Mouse (Mus musculus): ENCODE results near the gene Yipf2. TPM values are rescaled to one million over a fixed set of nuclear protein-coding genes. Genes with fewer than 3 reads are reported as not detected.
A peak's percentile ranks its signal among the peaks of the same experiment; 100 is the strongest.

The Yipf2 gene
- polyA plus RNA-seq, 1 experiment from 2014 or later, result 34.0 TPM

- Histone ChIP-seq H3K9me3 (replicated peaks; ENCODE audit: control insufficient read depth, low read length) (no peaks in the 10 kb centered on the region), H3K9ac (ENCODE audit: low read length) (no peak overlapping the region), H3K36me3 (ENCODE audit: control insufficient read depth, insufficient read depth, low read length) (no peaks in the 10 kb centered on the region), H3K27ac (ENCODE audit: low read length) (peak overlapping the region; percentile 60), H3K27me3 (ENCODE audit: control insufficient read depth, insufficient read depth, low read length) (no peaks in the 10 kb centered on the region), H3K4me2 (ENCODE audit: low read depth, low read length) (no peak overlapping the region), H3K4me1 (ENCODE audit: control insufficient read depth, insufficient read depth, low read length) (peaks cover 17% of the 10 kb centered on the region; the same call in 1 of the 2 replicates), H3K4me3 (replicated peaks; ENCODE audit: low read length) (no peak overlapping the region)
- ATAC-seq (ENCODE audit: insufficient read depth, low FRiP score), result no peak
- 60% methylated on average over 4 of the region's 4 CpGs for WGBS
Measured at GRCm38 (mm10) chr9:21620229-21620628, 27.6 kb upstream of the Yipf2 start.

- H3K9me3 ChIP-seq (replicated peaks; ENCODE audit: control insufficient read depth, low read length), result no peaks in the 10 kb centered on the region
- 4% methylated on average over 10 of the region's 10 CpGs for WGBS
- H3K4me3 ChIP-seq (replicated peaks; ENCODE audit: low read length), result peak overlapping the region; percentile 74
- peaks cover 11% of the 10 kb centered on the region; the same call in 1 of the 2 replicates for H3K4me1 ChIP-seq (ENCODE audit: control insufficient read depth, insufficient read depth, low read length)
- no peak for ATAC-seq (ENCODE audit: insufficient read depth, low FRiP score)
- peak overlapping the region; percentile 92 for H3K9ac ChIP-seq (ENCODE audit: low read length)
- H3K36me3 ChIP-seq (ENCODE audit: control insufficient read depth, insufficient read depth, low read length), result no peaks in the 10 kb centered on the region
- H3K4me2 ChIP-seq (ENCODE audit: low read depth, low read length), result peak overlapping the region; percentile 73
- no peaks in the 10 kb centered on the region for H3K27me3 ChIP-seq (ENCODE audit: control insufficient read depth, insufficient read depth, low read length)
- peak overlapping the region; percentile 97 for H3K27ac ChIP-seq (ENCODE audit: low read length)
Measured at GRCm38 (mm10) chr9:21617066-21617465, 24.4 kb upstream of the Yipf2 start.

GRCm38 (mm10) chr9:21616232-21616781 is 23.7 kb upstream of the Yipf2 start:
- peak; percentile 66 for ATAC-seq (ENCODE audit: insufficient read depth, low FRiP score)
- peak overlapping the region; percentile 73 for H3K4me2 ChIP-seq (ENCODE audit: low read depth, low read length)
- under 1% methylated on average over 57 of the region's 57 CpGs for WGBS
- H3K4me1 ChIP-seq (ENCODE audit: control insufficient read depth, insufficient read depth, low read length), result peaks cover 11% of the 10 kb centered on the region; the same call in 1 of the 2 replicates
- H3K9ac ChIP-seq (ENCODE audit: low read length), result peak overlapping the region; percentile 92
- peak overlapping the region; percentile 97 for H3K27ac ChIP-seq (ENCODE audit: low read length)
- H3K9me3 ChIP-seq (replicated peaks; ENCODE audit: control insufficient read depth, low read length), result no peaks in the 10 kb centered on the region
- H3K27me3 ChIP-seq (ENCODE audit: control insufficient read depth, insufficient read depth, low read length), result no peaks in the 10 kb centered on the region
- no peaks in the 10 kb centered on the region for H3K36me3 ChIP-seq (ENCODE audit: control insufficient read depth, insufficient read depth, low read length)
- H3K4me3 ChIP-seq (replicated peaks; ENCODE audit: low read length), result peak overlapping the region; percentile 74

- Histone ChIP-seq H3K4me1 (ENCODE audit: control insufficient read depth, insufficient read depth, low read length) (peaks cover 11% of the 10 kb centered on the region; the same call in 1 of the 2 replicates), H3K36me3 (ENCODE audit: control insufficient read depth, insufficient read depth, low read length) (no peaks in the 10 kb centered on the region), H3K4me3 (replicated peaks; ENCODE audit: low read length) (peak within 1 kb of the TSS; percentile 74), H3K27ac (ENCODE audit: low read length) (peak within 1 kb of the TSS; percentile 99), H3K27me3 (ENCODE audit: control insufficient read depth, insufficient read depth, low read length) (no peaks in the 10 kb centered on the region), H3K9me3 (replicated peaks; ENCODE audit: control insufficient read depth, low read length) (no peaks in the 10 kb centered on the region), H3K9ac (ENCODE audit: low read length) (peak within 1 kb of the TSS; percentile 92), H3K4me2 (ENCODE audit: low read depth, low read length) (peak within 1 kb of the TSS; percentile 73)
- ATAC-seq (ENCODE audit: insufficient read depth, low FRiP score), result peak; percentile 95
- WGBS, result under 1% methylated on average over 45 of the region's 45 CpGs
Measured at GRCm38 (mm10) chr9:21615617-21616231, 23.1 kb upstream of the Yipf2 start, which contains the start of gene Smarca4. Gene Smarca4, plus strand, starts transcription at chr9:21616169.

GRCm38 (mm10) chr9:21614864-21615616 is 22.4 kb upstream of the Yipf2 start:
- WGBS, result 72% methylated on average over 15 of the region's 15 CpGs
- Histone ChIP-seq H3K9me3 (replicated peaks; ENCODE audit: control insufficient read depth, low read length) (no peaks in the 10 kb centered on the region), H3K4me2 (ENCODE audit: low read depth, low read length) (peak overlapping the region; percentile 69), H3K9ac (ENCODE audit: low read length) (peak overlapping the region; percentile 86), H3K27me3 (ENCODE audit: control insufficient read depth, insufficient read depth, low read length) (no peaks in the 10 kb centered on the region), H3K4me3 (replicated peaks; ENCODE audit: low read length) (peak overlapping the region; percentile 74), H3K27ac (ENCODE audit: low read length) (peak overlapping the region; percentile 99), H3K4me1 (ENCODE audit: control insufficient read depth, insufficient read depth, low read length) (peaks cover 8% of the 10 kb centered on the region; the same call in 1 of the 2 replicates), H3K36me3 (ENCODE audit: control insufficient read depth, insufficient read depth, low read length) (no peaks in the 10 kb centered on the region)
- no peak for ATAC-seq (ENCODE audit: insufficient read depth, low FRiP score)

- WGBS, result 83% methylated on average over 1 of the region's 1 CpGs
- ATAC-seq (ENCODE audit: insufficient read depth, low FRiP score), result no peak
Measured at GRCm38 (mm10) chr9:21609861-21610260, 17.2 kb upstream of the Yipf2 start.

GRCm38 (mm10) chr9:21606648-21607047 is 14.0 kb upstream of the Yipf2 start:
- no peaks in the 10 kb centered on the region for H3K36me3 ChIP-seq (ENCODE audit: control insufficient read depth, insufficient read depth, low read length)
- H3K4me3 ChIP-seq (replicated peaks; ENCODE audit: low read length), result no peak overlapping the region
- no peaks in the 10 kb centered on the region for H3K4me1 ChIP-seq (ENCODE audit: control insufficient read depth, insufficient read depth, low read length)
- no peaks in the 10 kb centered on the region for H3K9me3 ChIP-seq (replicated peaks; ENCODE audit: control insufficient read depth, low read length)
- 71% methylated on average over 1 of the region's 1 CpGs for WGBS
- ATAC-seq (ENCODE audit: insufficient read depth, low FRiP score), result no peak
- no peaks in the 10 kb centered on the region for H3K27me3 ChIP-seq (ENCODE audit: control insufficient read depth, insufficient read depth, low read length)
- no peak overlapping the region for H3K4me2 ChIP-seq (ENCODE audit: low read depth, low read length)
- no peak overlapping the region for H3K9ac ChIP-seq (ENCODE audit: low read length)
- no peak overlapping the region for H3K27ac ChIP-seq (ENCODE audit: low read length)

More at GRCm38 (mm10) chr9:21609861-21610260, 17.2 kb upstream of the Yipf2 start:
- Histone ChIP-seq H3K4me2 (ENCODE audit: low read depth, low read length) (no peak overlapping the region), H3K36me3 (ENCODE audit: control insufficient read depth, insufficient read depth, low read length) (no peaks in the 10 kb centered on the region), H3K27ac (ENCODE audit: low read length) (no peak overlapping the region), H3K27me3 (ENCODE audit: control insufficient read depth, insufficient read depth, low read length) (no peaks in the 10 kb centered on the region), H3K4me3 (replicated peaks; ENCODE audit: low read length) (no peak overlapping the region), H3K4me1 (ENCODE audit: control insufficient read depth, insufficient read depth, low read length) (no peaks in the 10 kb centered on the region), H3K9me3 (replicated peaks; ENCODE audit: control insufficient read depth, low read length) (no peaks in the 10 kb centered on the region), H3K9ac (ENCODE audit: low read length) (no peak overlapping the region)

GRCm38 (mm10) chr9:21605865-21606264 is 13.2 kb upstream of the Yipf2 start:
- no peaks in the 10 kb centered on the region for H3K9me3 ChIP-seq (replicated peaks; ENCODE audit: control insufficient read depth, low read length)
- no peak overlapping the region for H3K27ac ChIP-seq (ENCODE audit: low read length)
- ATAC-seq (ENCODE audit: insufficient read depth, low FRiP score), result no peak
- no peak overlapping the region for H3K4me2 ChIP-seq (ENCODE audit: low read depth, low read length)
- no peaks in the 10 kb centered on the region for H3K36me3 ChIP-seq (ENCODE audit: control insufficient read depth, insufficient read depth, low read length)
- H3K4me1 ChIP-seq (ENCODE audit: control insufficient read depth, insufficient read depth, low read length), result no peaks in the 10 kb centered on the region
- WGBS, result 76% methylated on average over 5 of the region's 5 CpGs
- H3K9ac ChIP-seq (ENCODE audit: low read length), result no peak overlapping the region
- H3K27me3 ChIP-seq (ENCODE audit: control insufficient read depth, insufficient read depth, low read length), result no peaks in the 10 kb centered on the region
- no peak overlapping the region for H3K4me3 ChIP-seq (replicated peaks; ENCODE audit: low read length)

GRCm38 (mm10) chr9:21604119-21604518 is 11.5 kb upstream of the Yipf2 start:
- no peaks in the 10 kb centered on the region for H3K27me3 ChIP-seq (ENCODE audit: control insufficient read depth, insufficient read depth, low read length)
- H3K9me3 ChIP-seq (replicated peaks; ENCODE audit: control insufficient read depth, low read length), result no peaks in the 10 kb centered on the region
- H3K4me1 ChIP-seq (ENCODE audit: control insufficient read depth, insufficient read depth, low read length), result no peaks in the 10 kb centered on the region
- ATAC-seq (ENCODE audit: insufficient read depth, low FRiP score), result no peak
- H3K9ac ChIP-seq (ENCODE audit: low read length), result no peak overlapping the region
- no peaks in the 10 kb centered on the region for H3K36me3 ChIP-seq (ENCODE audit: control insufficient read depth, insufficient read depth, low read length)
- no peak overlapping the region for H3K4me2 ChIP-seq (ENCODE audit: low read depth, low read length)
- WGBS, result 75% methylated on average over 5 of the region's 5 CpGs
- no peak overlapping the region for H3K4me3 ChIP-seq (replicated peaks; ENCODE audit: low read length)
- no peak overlapping the region for H3K27ac ChIP-seq (ENCODE audit: low read length)
